Mouse (Mus musculus) adrenal gland, adult 8-10 months (tissue): Measurements from ENCODE around the gene Lifr. TPM values are rescaled to one million over a fixed set of nuclear protein-coding genes. Genes with fewer than 3 reads are reported as not detected.

Experiments used
- DNase-seq: peaks from one replicate; pipeline ENCODE4 v3.0.0; 2022
- total RNA-seq, 4 experiments: library from RNA; stranded (reverse); gene quantifications; 2 replicates each; pipeline ENCODE4 v1.2.4; 2022

Lifr gene
- total RNA-seq, 4 experiments from 2014 or later = 44.0 to 95.8 (median 70.5) TPM

GRCm38 (mm10) chr15:7203606-7204330, 113.4 kb downstream of the Lifr start:
- DNase-seq = peak; percentile 21

GRCm38 (mm10) chr15:7204917-7205316, 114.5 kb downstream of the Lifr start:
- no peak for DNase-seq

GRCm38 (mm10) chr15:7206110-7206509, 115.7 kb downstream of the Lifr start:
- no peak for DNase-seq

- no peak for DNase-seq
Measured at GRCm38 (mm10) chr15:7207292-7207691, 116.9 kb downstream of the Lifr start.

GRCm38 (mm10) chr15:7208180-7208579, 117.8 kb downstream of the Lifr start:
- DNase-seq = no peak

- DNase-seq = peak; percentile 31
Measured at GRCm38 (mm10) chr15:7213683-7214082, 123.3 kb downstream of the Lifr start.

- DNase-seq = no peak
Measured at GRCm38 (mm10) chr15:7215845-7216244, 125.4 kb downstream of the Lifr start.

- DNase-seq = no peak
Measured at GRCm38 (mm10) chr15:7216581-7217272, 126.3 kb downstream of the Lifr start.

GRCm38 (mm10) chr15:7217273-7217598, 126.8 kb downstream of the Lifr start:
- DNase-seq = no peak

- no peak for DNase-seq
Measured at GRCm38 (mm10) chr15:7222809-7223208, 132.4 kb downstream of the Lifr start.

GRCm38 (mm10) chr15:7224151-7224775, 133.8 kb downstream of the Lifr start:
- no peak for DNase-seq

- peak; percentile 47 for DNase-seq
Measured at GRCm38 (mm10) chr15:7226225-7226624, 135.8 kb downstream of the Lifr start.

GRCm38 (mm10) chr15:7233393-7234090, 143.1 kb downstream of the Lifr start:
- no peak for DNase-seq

GRCm38 (mm10) chr15:7239904-7240303, 149.5 kb downstream of the Lifr start:
- no peak for DNase-seq

GRCm38 (mm10) chr15:7240950-7241349, 150.5 kb downstream of the Lifr start:
- DNase-seq = no peak

- no peak for DNase-seq
Measured at GRCm38 (mm10) chr15:7242161-7242850, 151.9 kb downstream of the Lifr start.

Other genes starting within 250 kb of the Lifr start
- 10 to 100 TPM in 2 of 4 experiments, 1 to 10 TPM in 2; 6.4 to 14.2 (median 10.4) TPM for gene Osmr, start 215.6 kb upstream of the Lifr start, total RNA-seq